Mouse (Mus musculus) embryonic facial prominence, embryonic 14.5 days (tissue): ENCODE results near the gene Src. TPM values are rescaled to one million over a fixed set of nuclear protein-coding genes. Genes with fewer than 3 reads are reported as not detected.

Experiments used
- ATAC-seq: fragments of 200-750 bp; cut with Nextera tagmentation; 2 replicates; pipeline ENCODE4 v1.8.0; 2017; ENCODE audit warnings: low read depth, moderate number of reproducible peaks, moderate TSS enrichment
- DNase-seq: peaks from one replicate; pipeline ENCODE4 v3.0.0-alpha.2; 2015; ENCODE audit warnings: low spot score
- H3K27ac ChIP-seq: fragments of 300-500 bp; sonication (generic); replicated peaks from 2 replicates; pipeline ENCODE4 v1.5.1; 2014; ENCODE audit warnings: low read depth, mild to moderate bottlenecking, low read length, moderate library complexity
- H3K27me3 ChIP-seq: fragments of 300-500 bp; sonication (generic); replicated peaks from 2 replicates; pipeline ENCODE4 v1.6.1; 2014; ENCODE audit warnings: low read length; ENCODE audit not compliant: control insufficient read depth, insufficient read depth
- H3K36me3 ChIP-seq: fragments of 300-500 bp; sonication (generic); 2 replicates; pipeline ENCODE4 v1.6.1; 2014; ENCODE audit warnings: low read length, mixed read lengths; ENCODE audit not compliant: control insufficient read depth, insufficient read depth
- H3K4me1 ChIP-seq: fragments of 300-500 bp; sonication (generic); 2 replicates; pipeline ENCODE4 v1.6.1; 2014; ENCODE audit warnings: antibody characterized with exemption, low read length; ENCODE audit not compliant: control insufficient read depth, insufficient read depth
- H3K4me2 ChIP-seq: fragments of 300-500 bp; sonication (generic); 2 replicates; pipeline ENCODE4 v1.6.1; 2014; ENCODE audit warnings: low read depth, mild to moderate bottlenecking, low read length, moderate library complexity, mixed read lengths
- H3K4me3 ChIP-seq: fragments of 300-500 bp; sonication (generic); 2 replicates; pipeline ENCODE4 v1.5.1; 2014; ENCODE audit warnings: low read depth, mild to moderate bottlenecking, low read length
- H3K9ac ChIP-seq: fragments of 300-500 bp; sonication (generic); 2 replicates; pipeline ENCODE4 v1.6.1; 2014; ENCODE audit warnings: low read depth, mild to moderate bottlenecking, low read length, moderate library complexity, mixed read lengths
- H3K9me3 ChIP-seq: fragments of 300-500 bp; sonication (generic); 2 replicates; pipeline ENCODE4 v1.6.1; 2016; ENCODE audit warnings: low read length; ENCODE audit not compliant: control insufficient read depth
- WGBS: fragments of 180-500 bp; shearing (Covaris S2); extraction: QIAGEN DNeasy Blood & Tissue Kit; methylation state at CpG from one replicate; pipeline ENCODE4 v1.1.7; 2014; 5-methylcytosine and 5-hydroxymethylcytosine counted together
- polyA plus RNA-seq: library from polyadenylated mRNA; unstranded; fragments of >200 nt; fragmentation: Nextera tagmentation; extraction: Ambion mirVana; gene quantifications from 2 replicates; pipeline ENCODE4 v1.2.1, GENCODE M21; 2014

The Src gene
- polyA plus RNA-seq, 1 experiment from 2014 or later: 12.6 TPM

DNA sequence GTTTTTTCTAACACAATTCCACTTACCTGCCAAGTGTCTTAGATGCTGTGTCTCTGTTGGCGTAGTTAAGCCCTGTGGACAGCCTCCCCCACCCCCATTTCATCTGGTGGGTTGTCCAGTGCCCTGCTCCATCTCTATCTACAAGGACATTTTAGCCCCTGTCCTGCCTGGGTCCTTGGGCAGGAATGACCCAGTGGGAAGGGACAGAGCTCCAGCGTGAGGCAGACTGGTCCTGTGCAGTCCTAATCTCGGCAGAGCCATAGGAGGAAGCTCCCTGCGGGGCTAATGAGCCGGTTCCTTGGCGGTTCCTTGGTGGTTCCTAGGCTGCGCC, 28.7 kb upstream of the Src start:
- no peak for ATAC-seq
- no peaks in the 10 kb centered on the region for H3K9me3 ChIP-seq
- H3K4me1 ChIP-seq: no peaks in the 10 kb centered on the region
- H3K9ac ChIP-seq: no peak overlapping the region
- H3K4me3 ChIP-seq: no peak overlapping the region
- H3K36me3 ChIP-seq: no peaks in the 10 kb centered on the region
- no peak overlapping the region for H3K27ac ChIP-seq
- DNase-seq: no peak
- 86% methylated on average over 7 of the region's 7 CpGs for WGBS
- no peaks in the 10 kb centered on the region for H3K27me3 ChIP-seq
- H3K4me2 ChIP-seq: no peak overlapping the region

DNA sequence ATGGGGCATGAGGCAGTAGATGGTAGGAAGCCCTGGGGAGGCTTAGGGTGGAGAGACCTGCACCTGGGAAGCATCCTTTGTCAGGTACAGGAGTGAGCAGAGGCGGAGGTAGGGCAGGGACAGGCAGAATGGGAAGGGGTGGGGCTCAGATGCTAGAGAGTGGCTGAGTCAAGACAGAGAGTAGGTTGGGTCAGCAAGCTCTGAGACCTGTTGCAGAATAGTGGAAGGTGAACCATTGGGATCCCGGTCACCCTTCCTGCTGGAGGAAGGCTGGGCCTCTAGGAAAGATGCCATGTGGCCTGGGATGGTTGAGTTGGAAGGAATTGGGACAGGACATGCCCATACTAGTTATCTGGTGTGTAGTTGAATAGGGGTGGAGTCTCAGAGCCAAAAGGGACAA, 25.9 kb upstream of the Src start:
- 92% methylated on average over 2 of the region's 2 CpGs for WGBS
- Histone ChIP-seq H3K9me3 (no peaks in the 10 kb centered on the region), H3K27me3 (no peaks in the 10 kb centered on the region), H3K36me3 (peaks cover 21% of the 10 kb centered on the region), H3K9ac (no peak overlapping the region), H3K4me2 (no peak overlapping the region), H3K27ac (no peak overlapping the region), H3K4me3 (no peak overlapping the region), H3K4me1 (no peaks in the 10 kb centered on the region)
- ATAC-seq: no peak
- no peak for DNase-seq

DNA sequence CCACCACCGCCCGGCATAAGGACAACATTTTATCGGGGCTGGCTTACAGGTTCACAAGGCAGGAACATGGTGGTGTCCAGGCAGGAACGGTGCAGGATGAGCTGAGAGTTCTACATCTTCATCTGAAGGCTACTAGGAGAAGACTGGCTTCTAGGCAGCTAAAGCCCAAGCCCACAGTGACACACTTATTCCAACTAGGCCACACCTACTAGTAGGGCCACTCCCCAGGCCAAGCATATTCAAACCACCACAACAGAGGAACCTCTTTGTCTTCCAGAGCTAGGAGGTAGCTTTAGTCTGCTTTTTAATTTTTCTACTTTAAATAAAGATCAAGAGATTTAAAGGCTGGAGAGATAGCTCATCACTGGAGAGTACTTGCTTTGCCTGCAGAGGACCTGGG, 24.7 kb upstream of the Src start:
- no peaks in the 10 kb centered on the region for H3K27me3 ChIP-seq
- WGBS: 92% methylated on average over 4 of the region's 4 CpGs
- H3K27ac ChIP-seq: no peak overlapping the region
- no peak for ATAC-seq
- peaks cover 33% of the 10 kb centered on the region for H3K36me3 ChIP-seq
- no peak overlapping the region for H3K4me3 ChIP-seq
- no peak overlapping the region for H3K9ac ChIP-seq
- no peak overlapping the region for H3K4me2 ChIP-seq
- H3K9me3 ChIP-seq: no peaks in the 10 kb centered on the region
- no peaks in the 10 kb centered on the region for H3K4me1 ChIP-seq
- DNase-seq: no peak

DNA sequence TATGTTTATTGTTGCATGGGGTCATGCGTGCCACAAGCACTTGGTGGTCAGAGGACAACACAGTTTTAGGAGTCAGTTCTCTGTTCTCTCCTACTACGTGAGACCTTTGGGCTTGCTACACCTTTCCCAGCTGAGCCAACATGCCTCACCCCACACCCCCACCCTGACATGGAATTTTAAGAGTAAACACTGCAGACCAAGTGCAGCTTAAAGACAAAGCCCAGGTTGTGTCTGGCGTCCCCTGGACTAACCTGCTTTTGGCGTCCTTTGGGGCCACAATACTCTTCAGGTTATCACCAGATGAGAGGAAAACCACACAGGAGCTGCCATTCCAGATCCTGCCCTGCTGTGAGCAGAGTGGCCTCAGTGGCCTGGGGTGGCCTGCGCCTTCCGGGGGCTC, 23.4 kb upstream of the Src start:
- no peaks in the 10 kb centered on the region for H3K9me3 ChIP-seq
- DNase-seq (no peak), ATAC-seq (no peak)
- no peaks in the 10 kb centered on the region for H3K4me1 ChIP-seq
- no peaks in the 10 kb centered on the region for H3K27me3 ChIP-seq
- H3K4me3 ChIP-seq: no peak overlapping the region
- H3K36me3 ChIP-seq: peaks cover 36% of the 10 kb centered on the region
- H3K27ac ChIP-seq: no peak overlapping the region
- no peak overlapping the region for H3K9ac ChIP-seq
- no peak overlapping the region for H3K4me2 ChIP-seq
- WGBS: 57% methylated on average over 6 of the region's 6 CpGs

DNA sequence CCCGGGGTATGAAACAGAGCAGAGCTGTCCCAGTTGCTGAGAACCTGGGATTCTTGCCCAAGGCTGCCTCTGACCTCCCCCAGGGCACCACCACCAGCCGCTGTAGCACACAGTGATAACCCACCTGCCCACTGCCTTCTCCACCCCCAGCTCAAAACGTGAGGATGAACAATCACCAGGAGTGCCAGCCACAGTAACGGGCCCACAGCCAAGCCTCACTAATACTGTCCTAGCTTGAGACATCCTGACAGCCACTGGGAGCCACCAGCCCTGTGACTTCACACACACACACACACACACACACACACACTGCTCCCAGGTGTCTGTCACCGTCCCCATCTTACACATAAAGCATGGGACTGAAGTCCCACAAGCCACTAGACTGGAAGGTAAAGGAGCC, 22.9 kb upstream of the Src start:
- H3K4me2 ChIP-seq: no peak overlapping the region
- ATAC-seq: no peak
- H3K27ac ChIP-seq: no peak overlapping the region
- no peaks in the 10 kb centered on the region for H3K27me3 ChIP-seq
- 55% methylated on average over 4 of the region's 5 CpGs for WGBS
- no peaks in the 10 kb centered on the region for H3K9me3 ChIP-seq
- no peak overlapping the region for H3K4me3 ChIP-seq
- H3K9ac ChIP-seq: 0 out of 2 replicates have a peak overlapping the region, but pooled peaks have one; percentile 3
- peaks cover 36% of the 10 kb centered on the region for H3K36me3 ChIP-seq
- no peak for DNase-seq
- no peaks in the 10 kb centered on the region for H3K4me1 ChIP-seq

DNA sequence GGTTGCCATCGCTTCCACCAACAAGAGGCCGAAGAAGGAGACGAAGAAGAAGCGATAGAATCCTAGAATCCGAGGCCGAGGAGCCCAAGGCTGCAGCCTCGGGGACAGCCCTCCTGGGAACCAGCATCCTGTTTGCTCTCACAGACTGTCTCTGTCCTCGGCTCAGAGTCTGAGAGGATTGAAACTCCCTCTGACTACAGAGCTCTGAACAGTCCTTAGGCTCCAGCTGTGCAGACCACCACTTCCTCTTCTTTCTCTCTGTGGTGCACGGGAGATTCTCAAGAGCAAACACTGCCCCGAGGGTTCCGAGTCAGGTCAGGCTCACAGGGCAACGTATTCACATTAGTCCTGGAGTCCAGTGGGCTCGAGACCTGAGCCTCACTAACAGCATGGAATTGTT, 22.3 kb upstream of the Src start:
- peak overlapping the region; percentile 3; the same call in 1 of the 2 replicates for H3K9ac ChIP-seq
- no peak for ATAC-seq
- H3K36me3 ChIP-seq: peaks cover 36% of the 10 kb centered on the region
- 30% methylated on average over 13 of the region's 13 CpGs for WGBS
- H3K27ac ChIP-seq: no peak overlapping the region
- no peaks in the 10 kb centered on the region for H3K27me3 ChIP-seq
- no peaks in the 10 kb centered on the region for H3K4me1 ChIP-seq
- DNase-seq: peak; percentile 23
- H3K9me3 ChIP-seq: no peaks in the 10 kb centered on the region
- H3K4me2 ChIP-seq: no peak overlapping the region
- no peak overlapping the region for H3K4me3 ChIP-seq

DNA sequence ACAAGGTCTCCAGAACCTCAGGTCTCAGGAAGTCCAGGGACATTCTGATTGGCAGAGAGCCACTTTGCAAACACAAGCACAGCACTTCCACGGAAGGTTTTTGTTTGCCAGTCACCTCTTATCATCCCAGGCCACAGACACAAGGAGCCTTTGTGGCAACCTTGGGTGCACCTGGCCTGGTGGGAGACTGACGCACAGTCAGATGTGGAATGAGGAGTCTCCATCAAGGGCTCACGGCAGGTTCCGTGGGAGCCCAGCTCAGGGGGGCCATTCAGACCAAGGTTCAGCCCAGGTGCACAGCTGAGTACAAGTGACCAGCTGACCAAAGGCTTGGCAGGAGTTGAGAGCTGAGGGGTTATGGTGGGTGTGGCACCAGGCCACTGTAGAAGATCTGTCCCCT, 20.9 kb upstream of the Src start:
- no peaks in the 10 kb centered on the region for H3K9me3 ChIP-seq
- 81% methylated on average over 4 of the region's 4 CpGs for WGBS
- DNase-seq (no peak), ATAC-seq (no peak)
- H3K27ac ChIP-seq: no peak overlapping the region
- no peaks in the 10 kb centered on the region for H3K27me3 ChIP-seq
- no peak overlapping the region for H3K4me2 ChIP-seq
- peaks cover 36% of the 10 kb centered on the region for H3K36me3 ChIP-seq
- no peaks in the 10 kb centered on the region for H3K4me1 ChIP-seq
- no peak overlapping the region for H3K9ac ChIP-seq
- no peak overlapping the region for H3K4me3 ChIP-seq

DNA sequence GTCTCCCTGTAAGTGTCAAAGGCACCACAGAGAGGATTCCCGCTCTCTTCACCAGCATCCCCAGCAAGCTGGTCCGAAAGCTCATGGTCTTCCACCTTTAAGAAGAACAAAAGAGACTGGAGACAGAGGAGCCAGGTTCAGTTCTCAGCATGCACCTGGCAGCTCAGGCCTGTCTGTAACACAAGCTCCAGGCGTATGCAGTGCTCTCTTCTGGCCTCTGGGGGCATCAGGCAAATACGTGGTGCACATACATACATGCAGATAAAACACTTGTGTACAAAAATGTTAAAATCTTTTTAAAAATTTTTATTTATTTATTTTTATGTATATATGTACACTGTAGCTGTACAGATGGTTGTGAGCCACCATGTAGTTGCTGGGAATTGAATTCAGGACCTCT, 19.7 kb upstream of the Src start:
- H3K27me3 ChIP-seq: no peaks in the 10 kb centered on the region
- H3K9me3 ChIP-seq: no peaks in the 10 kb centered on the region
- DNase-seq (no peak), ATAC-seq (no peak)
- no peak overlapping the region for H3K4me3 ChIP-seq
- 98% methylated on average over 4 of the region's 4 CpGs for WGBS
- no peak overlapping the region for H3K9ac ChIP-seq
- H3K4me1 ChIP-seq: no peaks in the 10 kb centered on the region
- peaks cover 36% of the 10 kb centered on the region for H3K36me3 ChIP-seq
- H3K27ac ChIP-seq: no peak overlapping the region
- H3K4me2 ChIP-seq: no peak overlapping the region

DNA sequence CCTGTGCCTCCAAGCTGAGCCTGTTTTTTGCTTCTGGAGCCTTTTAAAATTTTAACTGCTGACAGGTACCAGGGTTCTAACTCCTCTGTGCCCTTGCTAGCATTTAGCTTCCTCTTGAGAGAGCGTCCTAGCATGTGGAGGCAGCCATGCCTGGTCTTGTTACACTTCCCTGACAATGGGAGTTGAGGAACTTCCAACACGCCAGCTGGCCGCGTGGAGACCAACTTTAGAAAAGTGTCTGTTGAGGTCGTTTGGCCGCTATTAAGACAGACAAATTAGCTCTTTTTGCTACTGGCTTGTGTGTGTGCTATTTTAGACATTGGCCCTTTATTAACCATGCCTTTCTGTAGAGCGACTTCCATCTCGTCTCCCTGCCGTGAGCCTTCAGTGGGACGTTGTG, 18.4 kb upstream of the Src start:
- H3K36me3 ChIP-seq: peaks cover 36% of the 10 kb centered on the region
- no peak for ATAC-seq
- H3K4me2 ChIP-seq: no peak overlapping the region
- H3K4me3 ChIP-seq: no peak overlapping the region
- no peak overlapping the region for H3K27ac ChIP-seq
- 81% methylated on average over 10 of the region's 10 CpGs for WGBS
- DNase-seq: no peak
- H3K27me3 ChIP-seq: no peaks in the 10 kb centered on the region
- H3K9ac ChIP-seq: no peak overlapping the region
- H3K9me3 ChIP-seq: no peaks in the 10 kb centered on the region
- no peaks in the 10 kb centered on the region for H3K4me1 ChIP-seq
